Comparison of ENCODE assay signal across 11 mouse cellular contexts in genomic region chr14:31462886-31463285, GRCm38 (mm10). TPM values are rescaled to one million over a fixed set of nuclear protein-coding genes. Genes with fewer than 3 reads are reported as not detected.
DNase-seq lines count a peak whose midpoint lies in the region; ATAC-seq lines count a peak whose summit lies in the region.
"Had no signal": no experiment of that assay in that cellular context is flagged by ENCODE, and none has a peak within 500 bp of the region (broad histone marks: within the 10 kb centered on the region; RNA-seq: fewer than 3 reads in every experiment).

No protein-coding gene starts in this region.

- 78% methylated on average over 6 of the region's 6 CpGs for WGBS in kidney, embryonic 14.5 days
- 60% methylated on average over 6 of the region's 6 CpGs for whole genome bisulfite sequencing in embryonic facial prominence, embryonic 11.5 days
- WGBS in midbrain, embryonic 15.5 days, result 64% methylated on average over 6 of the region's 6 CpGs
- WGBS in midbrain, embryonic 11.5 days, result 65% methylated on average over 6 of the region's 6 CpGs

- ATAC-seq in kidney, embryonic 14.5 days (ENCODE audit: low FRiP score, low TSS enrichment), result peak; percentile 34; the same call in 1 of the 2 replicates
- no peak for ATAC-seq in embryonic facial prominence, embryonic 11.5 days (replicated peaks; ENCODE audit: insufficient number of reproducible peaks, low FRiP score, low TSS enrichment, low read depth)
- no peak for ATAC-seq in midbrain, embryonic 15.5 days (replicated peaks)
- ATAC-seq in midbrain, embryonic 11.5 days (ENCODE audit: low FRiP score), result no peak

- no peaks in the 10 kb centered on the region for H3K36me3 ChIP-seq in kidney, embryonic 14.5 days (ENCODE audit: control insufficient read depth, insufficient read depth, low read length)
- no peaks in the 10 kb centered on the region for H3K36me3 ChIP-seq in embryonic facial prominence, embryonic 11.5 days (replicated peaks; ENCODE audit: control insufficient read depth, insufficient read depth, low read depth, low read length)
- H3K36me3 ChIP-seq in midbrain, embryonic 15.5 days (replicated peaks), result no peaks in the 10 kb centered on the region
- H3K36me3 ChIP-seq in midbrain, embryonic 11.5 days (ENCODE audit: control insufficient read depth, insufficient read depth, low read length), result no peaks in the 10 kb centered on the region
- H3K36me3 ChIP-seq: forebrain, embryonic 10.5 days; neural tube, embryonic 15.5 days had no signal

- peak overlapping the region; percentile 67; the same call in 1 of the 2 replicates for H3K27ac ChIP-seq in kidney, embryonic 14.5 days (ENCODE audit: low read depth, low read length)
- H3K27ac ChIP-seq in embryonic facial prominence, embryonic 11.5 days (replicated peaks; ENCODE audit: low read depth, low read length), result no peak overlapping the region
- H3K27ac ChIP-seq in midbrain, embryonic 15.5 days, result no peak overlapping the region
- no peak overlapping the region for H3K27ac ChIP-seq in midbrain, embryonic 11.5 days (ENCODE audit: low read depth, low read length)
- H3K27ac ChIP-seq: forebrain, embryonic 10.5 days; hindbrain, embryonic 14.5 days; neural tube, embryonic 15.5 days had no signal

- no peak overlapping the region for H3K4me2 ChIP-seq in kidney, embryonic 14.5 days (replicated peaks; ENCODE audit: low read depth, low read length)
- no peak overlapping the region for H3K4me2 ChIP-seq in embryonic facial prominence, embryonic 11.5 days (ENCODE audit: low read depth, low read length)
- no peak overlapping the region for H3K4me2 ChIP-seq in midbrain, embryonic 15.5 days
- H3K4me2 ChIP-seq in midbrain, embryonic 11.5 days, result no peak overlapping the region
- H3K4me2 ChIP-seq: hindbrain, embryonic 14.5 days; neural tube, embryonic 15.5 days had no signal

- intact Hi-C loops in heart, postnatal 14 days (cut with DNase I), result no loop called here

- H3K9me3 ChIP-seq in kidney, embryonic 14.5 days (ENCODE audit: control insufficient read depth, low read length), result no peaks in the 10 kb centered on the region
- H3K9me3 ChIP-seq in embryonic facial prominence, embryonic 11.5 days (replicated peaks; ENCODE audit: control insufficient read depth, low read length), result no peaks in the 10 kb centered on the region
- H3K9me3 ChIP-seq in midbrain, embryonic 15.5 days, result no peaks in the 10 kb centered on the region
- H3K9me3 ChIP-seq in midbrain, embryonic 11.5 days (ENCODE audit: control insufficient read depth, low read length), result no peaks in the 10 kb centered on the region
- H3K9me3 ChIP-seq: forebrain, embryonic 10.5 days; neural tube, embryonic 15.5 days had no signal

- H3K27me3 ChIP-seq in kidney, embryonic 14.5 days (ENCODE audit: control insufficient read depth, insufficient read depth, low read length), result no peaks in the 10 kb centered on the region
- H3K27me3 ChIP-seq in embryonic facial prominence, embryonic 11.5 days (ENCODE audit: control insufficient read depth, insufficient read depth, low read length), result no peaks in the 10 kb centered on the region
- no peaks in the 10 kb centered on the region for H3K27me3 ChIP-seq in midbrain, embryonic 15.5 days (replicated peaks)
- H3K27me3 ChIP-seq in midbrain, embryonic 11.5 days (ENCODE audit: control insufficient read depth, insufficient read depth, low read length), result no peaks in the 10 kb centered on the region
- H3K27me3 ChIP-seq: neural tube, embryonic 15.5 days had no signal

- DNase-seq in kidney, adult 18-20 months, result no peak
- DNase-seq in embryonic facial prominence, embryonic 11.5 days (ENCODE audit: low spot score), result peak; percentile 34
- peak; percentile 40 to 54 for DNase-seq in heart, postnatal 14 days
- peak; percentile 47 for DNase-seq in lung, postnatal 10 days
- no peak for DNase-seq in midbrain, embryonic 11.5 days (ENCODE audit: low spot score, missing footprints)
- DNase-seq in right cerebral cortex, adult 18-20 months, result no peak

- no peak overlapping the region for H3K9ac ChIP-seq in kidney, embryonic 14.5 days (ENCODE audit: low read depth, low read length)
- no peak overlapping the region for H3K9ac ChIP-seq in embryonic facial prominence, embryonic 11.5 days (replicated peaks; ENCODE audit: low read length)
- H3K9ac ChIP-seq in midbrain, embryonic 15.5 days, result no peak overlapping the region
- no peak overlapping the region for H3K9ac ChIP-seq in midbrain, embryonic 11.5 days (ENCODE audit: low read length)
- H3K9ac ChIP-seq: hindbrain, embryonic 14.5 days; neural tube, embryonic 15.5 days had no signal

- H3K4me3 ChIP-seq in kidney, embryonic 14.5 days (ENCODE audit: low read length), result no peak overlapping the region
- H3K4me3 ChIP-seq in embryonic facial prominence, embryonic 11.5 days (ENCODE audit: low read depth, low read length), result no peak overlapping the region
- no peak overlapping the region for H3K4me3 ChIP-seq in midbrain, embryonic 15.5 days
- no peak overlapping the region for H3K4me3 ChIP-seq in midbrain, embryonic 11.5 days (ENCODE audit: low read depth, low read length)
- H3K4me3 ChIP-seq: forebrain, embryonic 10.5 days; neural tube, embryonic 15.5 days had no signal

- H3K4me1 ChIP-seq in kidney, embryonic 14.5 days (ENCODE audit: control insufficient read depth, insufficient read depth, low read length), result no peaks in the 10 kb centered on the region; the same call in 1 of the 2 replicates
- no peaks in the 10 kb centered on the region for H3K4me1 ChIP-seq in embryonic facial prominence, embryonic 11.5 days (ENCODE audit: control insufficient read depth, insufficient read depth, low read length)
- no peaks in the 10 kb centered on the region for H3K4me1 ChIP-seq in midbrain, embryonic 15.5 days
- H3K4me1 ChIP-seq in midbrain, embryonic 11.5 days (ENCODE audit: control insufficient read depth, insufficient read depth, low read length), result no peaks in the 10 kb centered on the region
- H3K4me1 ChIP-seq: neural tube, embryonic 15.5 days had no signal

RNA-seq across cellular contexts. Expression of gene Sh3bp5, which starts 27.0 kb away (rescaled TPM):
- 6.7 and 14.3 TPM in 2 replicates for polyA plus RNA-seq in kidney, embryonic 14.5 days (2014; fragmentation: Nextera tagmentation; extraction: Ambion mirVana)
- 15.8 and 16.0 TPM in 2 replicates for polyA plus RNA-seq in embryonic facial prominence, embryonic 11.5 days (2014; fragmentation: Nextera tagmentation; extraction: Ambion mirVana)
- total RNA-seq in heart, postnatal 14 days (2021), result 10 to 100 TPM; 44.4 to 47.3 TPM
- 151 and 161 TPM in 2 replicates for polyA plus RNA-seq in midbrain, embryonic 15.5 days (2015; fragmentation: Nextera tagmentation; extraction: Ambion mirVana)
- polyA plus RNA-seq in midbrain, embryonic 11.5 days (2014; fragmentation: Nextera tagmentation; extraction: Ambion mirVana), result 15.3 and 15.8 TPM in 2 replicates

RNA-seq across cellular contexts. Expression of gene Eaf1, which starts 31.3 kb away (rescaled TPM):
- polyA plus RNA-seq in kidney, embryonic 14.5 days (2014; fragmentation: Nextera tagmentation; extraction: Ambion mirVana), result 14.7 and 29.0 TPM in 2 replicates
- polyA plus RNA-seq in embryonic facial prominence, embryonic 11.5 days (2014; fragmentation: Nextera tagmentation; extraction: Ambion mirVana), result 23.0 and 26.7 TPM in 2 replicates
- total RNA-seq in heart, postnatal 14 days (2021), result 10 to 100 TPM; 12.2 to 12.6 TPM
- 8.4 and 10.1 TPM in 2 replicates for polyA plus RNA-seq in midbrain, embryonic 15.5 days (2015; fragmentation: Nextera tagmentation; extraction: Ambion mirVana)
- polyA plus RNA-seq in midbrain, embryonic 11.5 days (2014; fragmentation: Nextera tagmentation; extraction: Ambion mirVana), result 15.9 and 16.2 TPM in 2 replicates

RNA-seq across cellular contexts. Expression of gene Mettl6, which starts 32.0 kb away (rescaled TPM):
- polyA plus RNA-seq in kidney, embryonic 14.5 days (2014; fragmentation: Nextera tagmentation; extraction: Ambion mirVana), result 56.0 and 62.4 TPM in 2 replicates
- 100 and 108 TPM in 2 replicates for polyA plus RNA-seq in embryonic facial prominence, embryonic 11.5 days (2014; fragmentation: Nextera tagmentation; extraction: Ambion mirVana)
- 10 to 100 TPM; 11.6 to 12.3 TPM for total RNA-seq in heart, postnatal 14 days (2021)
- 42.5 and 48.7 TPM in 2 replicates for polyA plus RNA-seq in midbrain, embryonic 15.5 days (2015; fragmentation: Nextera tagmentation; extraction: Ambion mirVana)
- 83.4 and 93.2 TPM in 2 replicates for polyA plus RNA-seq in midbrain, embryonic 11.5 days (2014; fragmentation: Nextera tagmentation; extraction: Ambion mirVana)

Comparison
In these comparisons a context has a peak if more than half of its experiments do, and no peak if none do; other contexts are left out.
1. DNase-seq: peak in embryonic facial prominence, embryonic 11.5 days (single experiment), heart, postnatal 14 days (2 of 2) and lung, postnatal 10 days (single experiment); none in kidney, adult 18-20 months (single experiment), midbrain, embryonic 11.5 days (single experiment) and right cerebral cortex, adult 18-20 months (single experiment).